Mouse (Mus musculus): ENCODE measurements around the gene Dync2li1. TPM values are rescaled to one million over a fixed set of nuclear protein-coding genes. Genes with fewer than 3 reads are reported as not detected.

The Dync2li1 gene
- polyA plus RNA-seq, 1 experiment from 2014 or later, result 36.9 TPM

DNA sequence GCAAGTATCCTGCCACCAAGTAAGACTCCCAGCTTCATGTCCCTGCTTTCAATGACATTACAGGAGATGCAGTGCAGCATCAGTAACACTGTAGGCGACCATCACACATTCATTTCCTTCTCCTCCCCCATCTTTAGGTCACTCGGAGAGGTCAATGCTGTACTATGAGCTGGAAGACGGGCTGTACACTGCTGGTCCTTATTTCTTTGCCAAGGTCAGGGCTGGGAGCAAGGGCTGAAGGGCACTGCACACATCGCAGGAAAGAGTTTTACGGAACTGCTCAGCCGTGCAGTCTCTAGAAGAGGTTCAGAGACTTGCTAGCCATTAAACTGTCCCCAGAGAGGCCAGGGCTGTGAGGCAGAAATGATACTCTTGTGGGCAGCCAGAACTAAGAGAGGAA is 70.2 kb downstream of the Dync2li1 start:
- Histone ChIP-seq H3K27me3 (ENCODE audit: control insufficient read depth, insufficient read depth, low read length) (no peaks in the 10 kb centered on the region), H3K9ac (ENCODE audit: low read length) (no peak overlapping the region), H3K36me3 (ENCODE audit: control insufficient read depth, insufficient read depth, low read length) (no peaks in the 10 kb centered on the region), H3K4me1 (ENCODE audit: control insufficient read depth, insufficient read depth, low read length) (no peaks in the 10 kb centered on the region), H3K9me3 (ENCODE audit: control insufficient read depth, low read length) (no peaks in the 10 kb centered on the region), H3K27ac (ENCODE audit: low read depth, low read length) (no peak overlapping the region), H3K4me3 (ENCODE audit: low read depth, low read length) (no peak overlapping the region), H3K4me2 (no peak overlapping the region)
- WGBS, result 71% methylated on average over 6 of the region's 6 CpGs
- ATAC-seq (ENCODE audit: low FRiP score), result no peak
- DNase-seq (ENCODE audit: low spot score, missing footprints), result peak; percentile 75

DNA sequence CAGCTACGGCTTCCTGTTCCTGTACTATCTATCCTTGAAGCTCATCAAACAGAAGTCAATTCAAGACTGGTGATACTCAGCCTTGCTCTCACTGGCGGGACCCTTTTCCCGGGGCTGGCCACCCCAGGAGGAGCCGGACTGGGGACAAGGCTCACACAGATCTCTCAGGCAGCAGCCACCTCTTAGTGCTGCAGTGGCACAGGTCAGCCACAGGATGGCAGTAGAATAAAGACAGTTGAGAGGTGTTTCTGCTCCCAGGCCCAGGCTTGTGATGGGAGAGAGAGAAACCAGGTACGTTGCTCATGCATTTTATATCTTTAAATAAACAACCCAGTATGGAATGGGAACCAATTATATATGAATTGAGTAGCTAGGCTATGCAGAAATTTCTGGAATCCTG is 72.4 kb downstream of the Dync2li1 start:
- no peaks in the 10 kb centered on the region for H3K27me3 ChIP-seq (ENCODE audit: control insufficient read depth, insufficient read depth, low read length)
- H3K4me2 ChIP-seq, result no peak overlapping the region
- no peak overlapping the region for H3K4me3 ChIP-seq (ENCODE audit: low read depth, low read length)
- H3K27ac ChIP-seq (ENCODE audit: low read depth, low read length), result no peak overlapping the region
- H3K36me3 ChIP-seq (ENCODE audit: control insufficient read depth, insufficient read depth, low read length), result no peaks in the 10 kb centered on the region
- DNase-seq (ENCODE audit: low spot score, missing footprints) (peak; percentile 92), ATAC-seq (ENCODE audit: low FRiP score) (peak; percentile 55; the same call in 1 of the 2 replicates)
- H3K9ac ChIP-seq (ENCODE audit: low read length), result no peak overlapping the region
- 25% methylated on average over 5 of the region's 5 CpGs for WGBS
- H3K9me3 ChIP-seq (ENCODE audit: control insufficient read depth, low read length), result no peaks in the 10 kb centered on the region
- H3K4me1 ChIP-seq (ENCODE audit: control insufficient read depth, insufficient read depth, low read length), result no peaks in the 10 kb centered on the region

Other genes starting within 250 kb of the Dync2li1 start
- 7.6 and 8.7 TPM in 2 replicates for gene Thada, start 160.3 kb upstream of the Dync2li1 start, polyA plus RNA-seq (2014; fragmentation: Nextera tagmentation; extraction: Ambion mirVana)
- gene Plekhh2, start 114.6 kb upstream of the Dync2li1 start, polyA plus RNA-seq (2014; fragmentation: Nextera tagmentation; extraction: Ambion mirVana), result 2.8 and 3.1 TPM in 2 replicates
- gene Abcg8, start 49.8 kb downstream of the Dync2li1 start, polyA plus RNA-seq (2014; fragmentation: Nextera tagmentation; extraction: Ambion mirVana), result 0.21 TPM in 1 of 2 replicates, not detected in the other
- gene Abcg5, start 56.5 kb downstream of the Dync2li1 start, polyA plus RNA-seq (2014; fragmentation: Nextera tagmentation; extraction: Ambion mirVana), result 1.9 and 2.4 TPM in 2 replicates
- gene Lrpprc, start 164.3 kb downstream of the Dync2li1 start, polyA plus RNA-seq (2014; fragmentation: Nextera tagmentation; extraction: Ambion mirVana), result 53.9 and 59.1 TPM in 2 replicates

All from midbrain, embryonic 11.5 days (tissue).